Mouse (Mus musculus) lung, postnatal 0 days (tissue): ENCODE results near the gene Nod2.

ENCODE experiments used
- CTCF ChIP-seq: IDR thresholded peaks from 2 replicates; pipeline ENCODE4 v1.5.1; 2016; ENCODE audit warnings: antibody characterized with exemption, mild to moderate bottlenecking
- EP300 ChIP-seq: IDR thresholded peaks from 2 replicates; pipeline ENCODE4 v1.6.1; 2016; ENCODE audit warnings: antibody characterized with exemption, mild to moderate bottlenecking, control low read depth

DNA sequence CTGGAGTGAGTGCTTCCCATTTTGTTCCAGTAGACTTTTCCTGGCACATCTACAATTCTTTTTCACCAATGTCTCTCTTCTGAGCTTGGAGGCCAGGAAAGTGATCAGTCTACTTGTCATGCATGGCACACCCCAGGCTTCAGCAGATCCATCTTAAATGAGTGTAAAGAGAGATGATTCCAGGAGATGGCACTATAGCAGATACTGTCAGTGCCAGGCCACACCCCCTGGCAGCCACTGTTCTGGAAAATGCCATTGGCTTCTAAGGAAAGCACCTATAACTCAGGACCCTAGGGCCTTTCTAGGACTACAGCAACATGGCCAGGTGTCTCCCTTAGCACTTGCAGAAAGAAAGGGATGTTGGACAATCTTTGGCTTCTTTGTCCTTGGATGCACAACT, 16.0 kb upstream of the Nod2 start:
- TF ChIP-seq EP300 = no peak
- peak; percentile 53 for TF ChIP-seq CTCF
